Mouse (Mus musculus) C2C12 (cell line): ENCODE data around the gene Defb42.

Experiments
- CTCF ChIP-seq: IDR thresholded peaks from one replicate; pipeline ENCODE4 v1.5.1; 2011; ENCODE audit not compliant: control insufficient read depth, insufficient read depth, insufficient read length
- MYOG ChIP-seq: IDR thresholded peaks from one replicate; pipeline ENCODE4 v1.6.1; 2011; ENCODE audit not compliant: control insufficient read depth, insufficient read length; ENCODE audit errors: extremely low read depth

- no peak for TF ChIP-seq CTCF
- no peak for TF ChIP-seq MYOG
These were observed 20.9 kb downstream of the Defb42 start for GRCm38 (mm10) chr14:63067708-63068107.
